Mouse (Mus musculus): ENCODE results near the gene Art3.

DNA sequence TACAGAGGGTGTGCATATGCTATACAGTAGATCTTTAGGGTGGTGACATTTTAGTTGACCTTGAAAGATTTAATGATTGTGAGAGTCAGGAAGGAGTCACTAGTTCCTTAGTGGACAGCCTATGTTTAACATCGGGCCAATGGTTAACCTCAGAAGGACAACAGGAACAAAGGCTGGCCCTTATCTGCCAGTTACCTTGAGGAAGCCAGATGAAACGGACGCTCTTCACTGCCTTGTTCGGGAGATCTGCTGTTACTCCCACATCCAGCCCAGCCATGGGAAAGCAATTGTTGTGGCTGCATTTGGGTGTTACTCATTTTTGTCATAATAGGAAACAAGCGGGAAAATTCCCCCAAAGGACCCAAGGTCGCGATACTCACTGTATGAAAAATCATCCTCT lies 17.9 kb upstream of the Art3 start:
- TF ChIP-seq CTCF (IDR thresholded peaks at IDR 0.05; ENCODE audit: control insufficient read depth, insufficient read depth, low read length) (no peak), POLR2A (IDR thresholded peaks at IDR 0.05; ENCODE audit: borderline replicate concordance, control insufficient read depth, low read depth, low read length) (no peak)
